Mouse (Mus musculus): ENCODE measurements around the gene Hoxa1. TPM values are rescaled to one million over a fixed set of nuclear protein-coding genes. Genes with fewer than 3 reads are reported as not detected.
A peak's percentile ranks its signal among the peaks of the same experiment; 100 is the strongest.

Gene Hoxa1
- total and polyA plus RNA-seq, 2 experiments = 0.18 TPM; not detected in 1

DNA sequence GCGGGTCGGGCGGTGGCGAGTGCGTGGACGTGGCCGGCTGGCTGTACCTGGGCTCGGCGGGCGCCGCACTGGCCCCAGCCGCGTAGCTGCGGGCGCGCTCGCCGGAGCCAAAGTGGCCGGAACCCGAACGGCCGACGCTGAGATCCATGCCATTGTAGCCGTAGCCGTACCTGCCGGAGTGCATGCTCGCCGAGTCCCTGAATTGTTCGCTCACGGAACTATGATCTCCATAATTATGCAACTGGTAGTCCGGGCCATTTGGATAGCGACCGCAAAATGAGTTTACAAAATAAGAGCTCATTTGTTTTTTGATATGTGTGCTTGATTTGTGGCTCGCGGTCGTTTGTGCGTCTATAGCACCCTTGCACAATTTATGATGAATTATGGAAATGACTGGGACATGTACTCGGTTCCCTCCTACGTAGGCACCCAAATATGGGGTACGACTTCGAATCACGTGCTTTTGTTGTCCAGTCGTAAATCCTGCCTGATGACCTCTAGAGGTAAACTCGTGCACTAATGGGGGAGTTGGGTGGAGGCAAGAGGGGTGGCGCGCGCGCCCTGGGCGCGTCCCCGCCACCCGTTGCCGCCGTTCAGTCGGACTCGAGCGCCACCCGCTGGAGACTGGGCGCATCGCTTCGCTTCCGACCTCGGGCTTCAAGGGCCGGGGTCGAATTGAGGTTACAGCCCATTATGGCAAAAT lies 46.1 kb upstream of the Hoxa1 start, which contains the start of gene Hoxa5:
Gene Hoxa5 (minus strand): TSS at position 538 of the 703 bp plus-strand sequence.
- no peaks in the 10 kb centered on the region; the same call in 1 of the 2 replicates for H3K4me1 ChIP-seq (ENCODE audit: control insufficient read depth, insufficient read depth, low read length)
- peak within 1 kb of the TSS; percentile 26 for H3K27ac ChIP-seq (replicated peaks; ENCODE audit: insufficient read depth, low read depth, low read length)
- no peaks in the 10 kb centered on the region for H3K79me2 ChIP-seq (ENCODE audit: control insufficient read depth, insufficient read depth, low read length)
- no peaks in the 10 kb centered on the region for H3K36me3 ChIP-seq (ENCODE audit: control insufficient read depth, insufficient read depth, low read length)
- DNase-seq (ENCODE audit: extremely low read depth, low read depth, low spot score) = peak; percentile 43
- H3K27me3 ChIP-seq (ENCODE audit: control insufficient read depth, insufficient read depth, low read length) = peaks cover 36% of the 10 kb centered on the region
- peak within 1 kb of the TSS; percentile 60 for H3K4me3 ChIP-seq (ENCODE audit: insufficient read depth, low read depth, low read length)
- H3K9ac ChIP-seq (ENCODE audit: low read depth, low read length) = peak within 1 kb of the TSS; percentile 74
- 4% methylated on average over 65 of the region's 65 CpGs for WGBS
- TF ChIP-seq POLR2A (IDR thresholded peaks at IDR 0.05; ENCODE audit: extremely low read depth, insufficient read depth, low read length) = no peak
- TF ChIP-seq CTCF (IDR thresholded peaks at IDR 0.05; ENCODE audit: low read depth, low read length) = peak; percentile 82

DNA sequence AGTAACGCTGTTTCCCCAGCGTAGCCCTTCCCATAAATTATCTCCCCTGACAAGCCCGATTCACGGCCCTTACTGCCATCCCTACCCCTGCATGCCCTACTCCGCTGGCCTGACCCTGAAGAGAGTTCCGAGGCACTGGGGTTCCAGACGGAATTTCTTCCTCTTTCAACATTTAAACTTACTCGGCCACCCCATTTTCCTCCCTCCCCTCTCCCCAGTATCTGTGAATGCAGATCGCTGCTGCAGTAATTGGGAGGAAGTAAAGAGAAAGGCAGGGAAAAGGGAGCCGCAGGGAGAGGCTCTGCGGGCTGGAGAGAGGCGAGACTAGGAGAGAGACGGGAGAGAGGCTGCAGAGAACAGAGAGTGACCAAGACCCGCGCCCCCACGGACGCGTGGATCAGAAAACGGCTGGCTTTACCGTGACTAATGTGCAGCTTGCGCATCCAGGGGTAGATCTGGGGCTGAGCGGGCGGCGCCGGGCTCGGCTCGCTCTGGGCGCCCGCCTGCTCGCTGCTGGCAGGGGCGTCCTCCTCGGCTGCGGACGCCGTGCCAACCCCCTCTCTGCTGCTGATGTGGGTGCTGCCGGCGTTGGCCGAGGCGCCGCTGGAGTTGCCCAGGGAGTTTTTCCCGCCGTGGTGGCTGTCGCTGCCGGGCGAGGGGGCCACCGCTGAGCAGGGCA lies 45.4 kb upstream of the Hoxa1 start:
- Histone ChIP-seq H3K79me2 (ENCODE audit: control insufficient read depth, insufficient read depth, low read length) (no peaks in the 10 kb centered on the region), H3K27me3 (ENCODE audit: control insufficient read depth, insufficient read depth, low read length) (peaks cover 32% of the 10 kb centered on the region), H3K4me1 (ENCODE audit: control insufficient read depth, insufficient read depth, low read length) (no peaks in the 10 kb centered on the region; the same call in 1 of the 2 replicates), H3K9ac (ENCODE audit: low read depth, low read length) (peak overlapping the region; percentile 74), H3K4me3 (ENCODE audit: insufficient read depth, low read depth, low read length) (peak overlapping the region; percentile 60), H3K36me3 (ENCODE audit: control insufficient read depth, insufficient read depth, low read length) (no peaks in the 10 kb centered on the region), H3K27ac (replicated peaks; ENCODE audit: insufficient read depth, low read depth, low read length) (peak overlapping the region; percentile 26)
- TF ChIP-seq CTCF (IDR thresholded peaks at IDR 0.05; ENCODE audit: low read depth, low read length) (no peak), POLR2A (IDR thresholded peaks at IDR 0.05; ENCODE audit: extremely low read depth, insufficient read depth, low read length) (no peak)
- DNase-seq (ENCODE audit: extremely low read depth, low read depth, low spot score) = no peak
- 4% methylated on average over 35 of the region's 46 CpGs for WGBS

DNA sequence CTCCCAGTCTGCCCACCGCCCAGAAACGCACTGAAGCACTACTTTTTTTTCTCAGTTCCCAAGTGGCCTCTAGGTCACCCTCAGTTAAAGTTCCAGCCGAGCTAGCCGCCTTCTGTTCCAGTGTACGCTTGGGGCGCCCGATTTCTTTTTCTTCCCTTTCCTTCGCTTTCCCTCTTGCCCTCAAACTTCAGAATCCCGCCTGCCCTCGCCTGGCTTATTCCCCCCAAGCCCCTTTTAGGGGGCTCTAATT lies 44.9 kb upstream of the Hoxa1 start:
- Histone ChIP-seq H3K4me1 (ENCODE audit: control insufficient read depth, insufficient read depth, low read length) (no peaks in the 10 kb centered on the region; the same call in 1 of the 2 replicates), H3K36me3 (ENCODE audit: control insufficient read depth, insufficient read depth, low read length) (no peaks in the 10 kb centered on the region), H3K27ac (replicated peaks; ENCODE audit: insufficient read depth, low read depth, low read length) (peak overlapping the region; percentile 26), H3K27me3 (ENCODE audit: control insufficient read depth, insufficient read depth, low read length) (peaks cover 28% of the 10 kb centered on the region), H3K79me2 (ENCODE audit: control insufficient read depth, insufficient read depth, low read length) (no peaks in the 10 kb centered on the region), H3K9ac (ENCODE audit: low read depth, low read length) (peak overlapping the region; percentile 74), H3K4me3 (ENCODE audit: insufficient read depth, low read depth, low read length) (peak overlapping the region; percentile 60)
- no peak for DNase-seq (ENCODE audit: extremely low read depth, low read depth, low spot score)
- WGBS = 8% methylated on average over 10 of the region's 10 CpGs
- no peak for TF ChIP-seq POLR2A (IDR thresholded peaks at IDR 0.05; ENCODE audit: extremely low read depth, insufficient read depth, low read length)
- no peak for TF ChIP-seq CTCF (IDR thresholded peaks at IDR 0.05; ENCODE audit: low read depth, low read length)

DNA sequence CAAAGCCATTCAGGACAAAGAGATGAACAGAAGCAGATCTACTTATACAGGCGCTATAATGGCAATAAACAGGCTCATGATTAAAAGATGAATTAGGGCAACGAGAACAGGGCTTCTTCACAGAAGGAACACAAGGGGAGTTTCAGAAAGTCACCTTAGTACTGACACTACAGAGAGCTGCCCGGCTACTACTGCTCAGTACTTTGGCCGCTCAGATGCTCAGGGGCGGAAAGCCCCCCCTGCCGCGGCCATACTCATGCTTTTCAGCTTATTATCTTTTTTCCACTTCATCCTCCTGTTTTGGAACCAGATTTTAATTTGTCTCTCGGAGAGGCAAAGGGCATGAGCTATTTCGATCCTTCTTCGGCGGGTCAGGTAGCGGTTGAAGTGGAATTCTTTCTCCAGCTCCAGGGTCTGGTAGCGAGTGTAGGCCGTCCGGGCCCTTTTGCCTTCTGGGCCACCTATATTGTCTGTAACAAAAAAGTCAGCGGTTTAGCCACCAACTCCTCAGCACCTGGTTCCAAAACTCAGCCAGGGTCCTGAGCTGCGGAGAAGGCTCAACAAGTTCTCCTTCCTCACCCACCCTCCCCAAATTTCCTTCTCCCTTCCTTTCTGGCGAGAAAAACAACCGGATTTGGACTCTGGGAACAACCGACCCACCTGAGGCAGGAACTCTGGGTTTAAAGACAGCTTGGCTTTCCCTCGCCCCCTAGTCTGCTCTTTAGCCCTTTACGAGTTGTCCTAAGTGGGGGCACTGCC lies 44.4 kb upstream of the Hoxa1 start:
- Histone ChIP-seq H3K4me3 (ENCODE audit: insufficient read depth, low read depth, low read length) (peak overlapping the region; percentile 60; the same call in 1 of the 2 replicates), H3K36me3 (ENCODE audit: control insufficient read depth, insufficient read depth, low read length) (no peaks in the 10 kb centered on the region), H3K4me1 (ENCODE audit: control insufficient read depth, insufficient read depth, low read length) (no peaks in the 10 kb centered on the region; the same call in 1 of the 2 replicates), H3K27ac (replicated peaks; ENCODE audit: insufficient read depth, low read depth, low read length) (peak overlapping the region; percentile 26), H3K79me2 (ENCODE audit: control insufficient read depth, insufficient read depth, low read length) (no peaks in the 10 kb centered on the region), H3K9ac (ENCODE audit: low read depth, low read length) (peak overlapping the region; percentile 18), H3K27me3 (ENCODE audit: control insufficient read depth, insufficient read depth, low read length) (peaks cover 27% of the 10 kb centered on the region; the same call in 1 of the 2 replicates)
- WGBS = 19% methylated on average over 22 of the region's 22 CpGs
- DNase-seq (ENCODE audit: extremely low read depth, low read depth, low spot score) = no peak
- TF ChIP-seq POLR2A (IDR thresholded peaks at IDR 0.05; ENCODE audit: extremely low read depth, insufficient read depth, low read length) (no peak), CTCF (IDR thresholded peaks at IDR 0.05; ENCODE audit: low read depth, low read length) (no peak)

DNA sequence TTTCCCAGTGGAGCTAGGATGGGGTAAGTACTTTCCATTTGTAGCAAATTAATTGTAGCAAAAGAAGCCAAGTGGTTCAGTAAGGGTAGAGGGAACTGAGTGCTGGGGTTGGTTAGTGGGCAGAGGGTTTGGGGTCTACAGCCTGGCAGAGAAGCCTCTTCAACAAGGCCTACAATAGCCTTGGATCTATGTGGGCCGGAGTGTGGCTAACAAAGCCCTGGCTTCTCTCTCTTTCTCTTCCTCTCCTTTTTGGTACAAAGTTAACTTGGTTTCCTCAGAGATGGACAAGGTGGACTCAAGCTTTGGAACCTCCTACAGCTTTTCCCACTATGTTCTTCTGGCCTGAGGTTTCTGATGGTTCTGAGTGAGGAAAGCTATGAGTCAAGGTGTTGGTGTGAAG lies 43.2 kb upstream of the Hoxa1 start:
- Histone ChIP-seq H3K4me3 (ENCODE audit: insufficient read depth, low read depth, low read length) (no peak overlapping the region), H3K36me3 (ENCODE audit: control insufficient read depth, insufficient read depth, low read length) (no peaks in the 10 kb centered on the region), H3K27ac (replicated peaks; ENCODE audit: insufficient read depth, low read depth, low read length) (no peak overlapping the region), H3K4me1 (ENCODE audit: control insufficient read depth, insufficient read depth, low read length) (no peaks in the 10 kb centered on the region; the same call in 1 of the 2 replicates), H3K9ac (ENCODE audit: low read depth, low read length) (no peak overlapping the region), H3K79me2 (ENCODE audit: control insufficient read depth, insufficient read depth, low read length) (no peaks in the 10 kb centered on the region), H3K27me3 (ENCODE audit: control insufficient read depth, insufficient read depth, low read length) (peaks cover 27% of the 10 kb centered on the region; the same call in 1 of the 2 replicates)
- 59% methylated on average over 1 of the region's 1 CpGs for WGBS
- no peak for DNase-seq (ENCODE audit: extremely low read depth, low read depth, low spot score)
- TF ChIP-seq CTCF (IDR thresholded peaks at IDR 0.05; ENCODE audit: low read depth, low read length) (no peak), POLR2A (IDR thresholded peaks at IDR 0.05; ENCODE audit: extremely low read depth, insufficient read depth, low read length) (no peak)

Measured in liver, adult 2 months (tissue).